Mouse (Mus musculus) liver, embryonic 14.5 days (tissue): ENCODE measurements around the gene Gm17657. TPM values are rescaled to one million over a fixed set of nuclear protein-coding genes. Genes with fewer than 3 reads are reported as not detected.

Experiments
- ATAC-seq: fragments of 200-750 bp; cut with Nextera tagmentation; 2 replicates; pipeline ENCODE4 v1.8.0; 2017; ENCODE audit warnings: moderate number of reproducible peaks, mild to moderate bottlenecking, moderate library complexity; ENCODE audit not compliant: insufficient read depth
- DNase-seq, 3 experiments: peaks; one replicate each; pipeline ENCODE4 v3.0.0-alpha.2; 2012 to 2013; ENCODE audit warnings: low read depth in 3 of 3, low spot score in 3 of 3
- H3K27ac ChIP-seq: fragments of 300-500 bp; sonication (generic); 2 replicates; pipeline ENCODE4 v1.5.1; 2014; ENCODE audit warnings: moderate library complexity, mild to moderate bottlenecking, control low read depth, inconsistent platforms
- H3K27me3 ChIP-seq: fragments of 300-500 bp; sonication (generic); 2 replicates; pipeline ENCODE4 v1.6.1; 2014; ENCODE audit warnings: mild to moderate bottlenecking, low read length, moderate library complexity; ENCODE audit not compliant: control insufficient read depth, insufficient read depth
- H3K36me3 ChIP-seq: fragments of 300-500 bp; sonication (generic); replicated peaks from 2 replicates; pipeline ENCODE4 v1.6.1; 2014; ENCODE audit warnings: low read depth; ENCODE audit not compliant: control insufficient read depth, insufficient read depth
- H3K4me1 ChIP-seq, 2 experiments: fragments of 200-500 bp in 1 of 2; fragments of 300-500 bp in 1 of 2; sonication (generic) in 1 of 2; replicated peaks; 2 replicates each; pipeline ENCODE4 v1.6.1; 2012 to 2014; ENCODE audit warnings: antibody characterized with exemption in 1 of 2, inconsistent platforms in 1 of 2, low read length in 1 of 2; ENCODE audit not compliant: control insufficient read depth in 2 of 2, insufficient read depth in 2 of 2
- H3K4me2 ChIP-seq: fragments of 300-500 bp; sonication (generic); 2 replicates; pipeline ENCODE4 v1.6.1; 2014; ENCODE audit warnings: low read depth, mild to moderate bottlenecking, control low read depth, moderate library complexity
- H3K4me3 ChIP-seq, 2 experiments: fragments of 200-500 bp in 1 of 2; fragments of 300-500 bp in 1 of 2; sonication (generic) in 1 of 2; 2 replicates each; pipeline ENCODE4 v1.5.1; 2012 to 2014; ENCODE audit warnings: low read depth in 2 of 2, low read length in 2 of 2, mild to moderate bottlenecking in 2 of 2, control low read depth in 1 of 2, inconsistent platforms in 1 of 2, moderate library complexity in 1 of 2; ENCODE audit not compliant: insufficient read depth in 1 of 2
- H3K9ac ChIP-seq: fragments of 300-500 bp; sonication (generic); replicated peaks from 2 replicates; pipeline ENCODE4 v1.6.1; 2014; ENCODE audit warnings: mild to moderate bottlenecking, control low read depth, moderate library complexity
- H3K9me3 ChIP-seq: fragments of 300-500 bp; sonication (generic); 2 replicates; pipeline ENCODE4 v1.6.1; 2016; ENCODE audit warnings: low read length, mixed read lengths; ENCODE audit not compliant: control insufficient read depth
- CTCF ChIP-seq: IDR thresholded peaks from 2 replicates; pipeline ENCODE4 v1.5.1; 2016; ENCODE audit warnings: antibody characterized with exemption, low read depth, control low read depth
- EP300 ChIP-seq: IDR thresholded peaks from 2 replicates; pipeline ENCODE4 v1.6.1; 2016; ENCODE audit warnings: antibody characterized with exemption, low read depth
- WGBS: fragments of 180-500 bp; shearing (Covaris S2); extraction: QIAGEN DNeasy Blood & Tissue Kit; methylation state at CpG from one replicate; pipeline ENCODE4 v1.1.7; 2014; ENCODE audit not compliant: insufficient replicate concordance; 5-methylcytosine and 5-hydroxymethylcytosine counted together
- polyA plus RNA-seq, 2 experiments: library from polyadenylated mRNA; depleted of rRNA in 1 of 2; stranded (reverse) in 1 of 2; unstranded in 1 of 2; fragments of >200 nt; fragmentation: Nextera tagmentation in 1 of 2; extraction: Ambion mirVana in 1 of 2; gene quantifications; 2 replicates each; pipeline versions ENCODE4 v1.2.1 to v1.2.3; 2012 to 2014

Gm17657 gene
- polyA plus RNA-seq, 2 experiments: not detected

DNA sequence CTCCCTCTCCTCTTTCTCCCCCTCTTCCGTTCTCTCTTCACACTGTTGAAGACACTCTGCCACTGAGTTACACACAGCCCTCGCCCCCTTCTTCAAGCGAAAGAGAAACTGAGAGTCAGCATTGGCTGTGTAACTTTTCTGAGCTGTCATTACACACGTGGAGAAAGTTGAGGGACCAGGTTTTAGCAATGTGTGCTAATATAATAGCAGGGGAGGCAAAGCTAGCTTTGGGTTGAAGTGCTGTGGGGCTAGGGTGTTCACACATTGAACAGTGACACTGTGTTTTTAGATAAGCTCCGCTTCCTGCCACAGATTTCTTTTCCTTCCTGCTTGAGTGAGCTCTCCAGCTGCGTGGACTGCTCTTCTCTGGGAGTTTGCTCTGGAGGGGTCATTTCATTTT lies 1.6 kb upstream of the Gm17657 start:
- ATAC-seq (no peak), DNase-seq (no peak)
- 11% methylated on average over 6 of the region's 6 CpGs for WGBS
- no peaks in the 10 kb centered on the region for H3K27me3 ChIP-seq
- peak overlapping the region; percentile 76 for H3K4me2 ChIP-seq
- no peak overlapping the region for H3K27ac ChIP-seq
- TF ChIP-seq EP300 (no peak), CTCF (no peak)
- H3K36me3 ChIP-seq: no peaks in the 10 kb centered on the region
- H3K4me1 ChIP-seq: peaks cover 15% of the 10 kb centered on the region in 2 experiments
- H3K4me3 ChIP-seq: no peak overlapping the region; a peak in 1 of 4 replicates
- H3K9me3 ChIP-seq: no peaks in the 10 kb centered on the region
- H3K9ac ChIP-seq: no peak overlapping the region

DNA sequence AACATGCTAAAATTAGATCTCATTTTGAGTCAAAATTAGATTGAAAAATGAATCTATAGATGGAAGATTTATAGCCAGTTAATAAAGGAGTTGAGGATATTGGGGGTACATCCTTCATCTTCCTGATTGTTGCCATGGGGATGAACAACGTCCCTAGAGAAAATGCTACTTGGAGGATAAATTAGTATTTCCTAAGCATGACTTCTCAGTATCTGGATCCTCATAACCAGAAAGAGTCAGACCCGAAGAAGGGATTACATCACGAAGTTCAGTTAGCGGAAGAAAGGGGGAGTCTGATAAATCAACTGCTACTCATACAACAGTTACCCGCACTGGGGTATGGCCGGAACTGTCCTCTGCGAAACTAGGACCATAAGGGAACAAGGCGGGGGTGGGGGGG lies 444 bp downstream of the Gm17657 start:
- H3K9me3 ChIP-seq: no peaks in the 10 kb centered on the region
- H3K9ac ChIP-seq: no peak overlapping the region
- no peaks in the 10 kb centered on the region for H3K27me3 ChIP-seq
- ATAC-seq: no peak; the same call in 1 of the 2 replicates
- H3K4me1 ChIP-seq: peaks cover 15% of the 10 kb centered on the region in 2 experiments
- peak overlapping the region; percentile 76 for H3K4me2 ChIP-seq
- no peaks in the 10 kb centered on the region for H3K36me3 ChIP-seq
- WGBS: 21% methylated on average over 8 of the region's 8 CpGs
- no peak overlapping the region; a peak in 1 of 4 replicates for H3K4me3 ChIP-seq
- H3K27ac ChIP-seq: no peak overlapping the region
- TF ChIP-seq EP300: no peak
- peak in 1 of 3 experiments; percentile 16 for DNase-seq

DNA sequence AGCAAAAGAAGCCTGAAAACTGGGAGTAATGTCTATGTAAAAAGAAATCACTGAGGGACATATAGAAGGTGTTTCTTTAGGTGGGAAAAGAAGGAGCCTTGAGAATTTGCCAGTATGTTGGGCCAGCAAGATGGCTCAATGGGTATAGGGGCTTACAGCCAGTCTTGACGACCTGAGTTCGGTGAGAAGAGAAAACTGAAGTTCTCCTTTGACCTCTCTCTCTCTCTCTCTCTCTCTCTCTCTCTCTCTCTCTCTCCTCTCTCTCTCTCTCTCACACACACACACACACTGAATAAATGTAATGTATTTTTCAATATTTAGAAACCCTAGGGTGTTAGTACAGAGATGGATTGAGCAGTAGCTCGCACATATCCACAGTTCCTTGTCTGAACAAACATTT lies 944 bp downstream of the Gm17657 start:
- Histone ChIP-seq H3K27ac (no peak overlapping the region), H3K9me3 (no peaks in the 10 kb centered on the region), H3K4me1 (peaks cover 15% of the 10 kb centered on the region in 2 experiments), H3K4me3 (no peak overlapping the region), H3K27me3 (no peaks in the 10 kb centered on the region), H3K4me2 (no peak overlapping the region), H3K9ac (no peak overlapping the region), H3K36me3 (no peaks in the 10 kb centered on the region)
- WGBS: 35% methylated on average over 3 of the region's 3 CpGs
- ATAC-seq (no peak), DNase-seq (no peak)
- no peak for TF ChIP-seq EP300
- TF ChIP-seq CTCF: no peak

DNA sequence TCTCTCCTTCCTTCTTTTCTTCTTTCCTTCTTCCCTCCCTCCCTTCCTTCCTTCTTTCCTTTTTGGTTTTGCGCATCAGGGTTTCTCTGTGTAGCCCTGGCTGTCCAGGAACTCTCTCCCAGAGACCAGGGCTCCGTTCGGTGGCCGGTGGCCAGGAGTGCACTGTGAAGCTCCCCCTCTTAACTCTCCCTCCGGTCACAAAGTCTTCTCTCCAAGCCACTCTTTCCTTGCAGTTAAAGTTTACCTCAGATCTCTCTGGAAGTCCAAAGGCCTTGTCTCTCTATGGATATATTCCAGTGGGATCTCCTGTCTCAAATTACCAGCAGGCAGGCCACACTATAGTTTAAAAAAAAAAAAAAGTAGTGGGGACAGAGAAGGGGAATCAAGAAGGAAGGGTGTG lies 4.2 kb downstream of the Gm17657 start:
- DNase-seq: no peak
- no peaks in the 10 kb centered on the region for H3K9me3 ChIP-seq
- H3K4me1 ChIP-seq: peaks cover 4 to 5% of the 10 kb centered on the region in 2 experiments; a peak in 2 of 4 replicates
- H3K27me3 ChIP-seq: no peaks in the 10 kb centered on the region
- H3K27ac ChIP-seq: no peak overlapping the region
- TF ChIP-seq EP300 (no peak), CTCF (no peak)
- H3K9ac ChIP-seq: no peak overlapping the region
- no peaks in the 10 kb centered on the region for H3K36me3 ChIP-seq
- ATAC-seq: no peak
- WGBS: 77% methylated on average over 5 of the region's 5 CpGs
- no peak overlapping the region for H3K4me3 ChIP-seq
- H3K4me2 ChIP-seq: no peak overlapping the region

DNA sequence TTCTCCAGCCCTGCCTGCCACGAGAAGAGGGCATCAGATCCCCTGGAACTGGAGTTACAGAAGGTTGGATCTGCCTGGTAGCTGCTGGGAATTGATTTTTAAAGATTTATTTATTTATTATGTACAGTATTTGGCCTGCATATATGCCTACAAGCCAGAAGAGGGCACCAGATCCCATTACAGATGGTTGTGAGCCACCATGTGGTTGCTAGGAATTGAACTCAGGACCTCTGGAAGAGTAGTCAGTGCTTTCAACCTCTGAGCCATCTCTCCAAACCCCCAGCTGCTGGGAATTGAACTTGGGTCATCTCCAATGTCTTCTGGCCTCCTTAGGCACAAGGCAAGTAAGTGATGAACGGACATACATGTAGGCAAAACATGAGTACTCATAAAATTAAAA lies 5.4 kb downstream of the Gm17657 start:
- Histone ChIP-seq H3K4me3 (no peak overlapping the region), H3K4me1 (no peaks in the 10 kb centered on the region; a peak in 1 of 4 replicates), H3K36me3 (no peaks in the 10 kb centered on the region), H3K27ac (no peak overlapping the region), H3K4me2 (no peak overlapping the region), H3K9ac (no peak overlapping the region), H3K9me3 (no peaks in the 10 kb centered on the region), H3K27me3 (no peaks in the 10 kb centered on the region)
- no peak for DNase-seq
- 50% methylated on average over 2 of the region's 2 CpGs for WGBS
- TF ChIP-seq CTCF (peak; percentile 14; the same call in 1 of the 2 replicates), EP300 (no peak)
- ATAC-seq: no peak
